Mouse (Mus musculus) neural tube, embryonic 14.5 days (tissue): ENCODE measurements around the gene Wdpcp. TPM values are rescaled to one million over a fixed set of nuclear protein-coding genes. Genes with fewer than 3 reads are reported as not detected.

ENCODE experiments used
- ATAC-seq: fragments of 200-750 bp; cut with Nextera tagmentation; 2 replicates; pipeline ENCODE4 v1.8.0; 2017; ENCODE audit warnings: low read depth, mild to moderate bottlenecking, moderate TSS enrichment, moderate library complexity
- H3K27ac ChIP-seq: fragments of 300-500 bp; sonication (generic); 2 replicates; pipeline ENCODE4 v1.5.1; 2014; ENCODE audit warnings: low read depth, mild to moderate bottlenecking, control low read depth, low read length, moderate library complexity, mixed read lengths
- H3K27me3 ChIP-seq: fragments of 300-500 bp; sonication (generic); 2 replicates; pipeline ENCODE4 v1.6.1; 2014; ENCODE audit warnings: low read length; ENCODE audit not compliant: control insufficient read depth, insufficient read depth
- H3K36me3 ChIP-seq: fragments of 300-500 bp; sonication (generic); 2 replicates; pipeline ENCODE4 v1.6.1; 2014; ENCODE audit warnings: low read length, mixed read lengths; ENCODE audit not compliant: control insufficient read depth, insufficient read depth
- H3K4me1 ChIP-seq: fragments of 300-500 bp; sonication (generic); 2 replicates; pipeline ENCODE4 v1.6.1; 2014; ENCODE audit warnings: low read length; ENCODE audit not compliant: control insufficient read depth, insufficient read depth
- H3K4me2 ChIP-seq: fragments of 300-500 bp; sonication (generic); 2 replicates; pipeline ENCODE4 v1.6.1; 2014; ENCODE audit warnings: mild to moderate bottlenecking, low read depth, low read length, control low read depth
- H3K4me3 ChIP-seq: fragments of 300-500 bp; sonication (generic); 2 replicates; pipeline ENCODE4 v1.5.1; 2014; ENCODE audit warnings: low read depth, low read length, control low read depth, mixed read lengths
- H3K9ac ChIP-seq: fragments of 300-500 bp; sonication (generic); replicated peaks from 2 replicates; pipeline ENCODE4 v1.6.1; 2014; ENCODE audit warnings: low read depth, mild to moderate bottlenecking, control low read depth, low read length, mixed read lengths
- H3K9me3 ChIP-seq: fragments of 300-500 bp; sonication (generic); 2 replicates; pipeline ENCODE4 v1.6.1; 2016; ENCODE audit warnings: low read length; ENCODE audit not compliant: control insufficient read depth
- WGBS: fragments of 180-500 bp; shearing (Covaris S2); extraction: QIAGEN DNeasy Blood & Tissue Kit; methylation state at CpG from one replicate; pipeline ENCODE4 v1.1.7; 2014; 5-methylcytosine and 5-hydroxymethylcytosine counted together
- polyA plus RNA-seq: library from polyadenylated mRNA; unstranded; fragments of >200 nt; fragmentation: Nextera tagmentation; extraction: Ambion mirVana; gene quantifications from 2 replicates; pipeline ENCODE4 v1.2.1, GENCODE M21; 2014

Gene Wdpcp
- polyA plus RNA-seq, 1 experiment from 2014 or later = 10.5 TPM

DNA sequence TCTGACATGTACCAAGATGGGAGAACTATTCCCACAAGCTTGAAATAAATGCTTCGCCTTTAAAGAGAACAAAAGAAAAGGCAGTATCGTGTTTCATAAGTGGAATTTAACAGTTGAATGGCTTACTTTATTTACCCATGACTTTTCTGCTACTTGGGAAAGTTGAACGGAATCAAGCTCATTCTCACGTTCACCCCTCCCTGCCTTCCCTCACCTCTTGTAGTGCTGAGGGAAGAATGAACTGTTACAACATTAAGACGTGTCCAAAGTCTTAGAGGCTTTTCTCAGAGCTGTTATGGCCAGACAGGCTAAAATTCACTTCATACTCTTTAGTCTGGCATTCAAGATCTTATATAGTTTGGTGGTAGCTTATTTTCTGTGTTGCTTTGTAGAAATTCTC is 30.5 kb downstream of the Wdpcp start:
- no peak for ATAC-seq
- 69% methylated on average over 5 of the region's 5 CpGs for WGBS
- no peaks in the 10 kb centered on the region for H3K4me1 ChIP-seq
- no peaks in the 10 kb centered on the region for H3K27me3 ChIP-seq
- no peak overlapping the region for H3K4me3 ChIP-seq
- no peak overlapping the region for H3K9ac ChIP-seq
- H3K9me3 ChIP-seq = no peaks in the 10 kb centered on the region
- H3K4me2 ChIP-seq = no peak overlapping the region
- no peak overlapping the region for H3K27ac ChIP-seq
- no peaks in the 10 kb centered on the region for H3K36me3 ChIP-seq

DNA sequence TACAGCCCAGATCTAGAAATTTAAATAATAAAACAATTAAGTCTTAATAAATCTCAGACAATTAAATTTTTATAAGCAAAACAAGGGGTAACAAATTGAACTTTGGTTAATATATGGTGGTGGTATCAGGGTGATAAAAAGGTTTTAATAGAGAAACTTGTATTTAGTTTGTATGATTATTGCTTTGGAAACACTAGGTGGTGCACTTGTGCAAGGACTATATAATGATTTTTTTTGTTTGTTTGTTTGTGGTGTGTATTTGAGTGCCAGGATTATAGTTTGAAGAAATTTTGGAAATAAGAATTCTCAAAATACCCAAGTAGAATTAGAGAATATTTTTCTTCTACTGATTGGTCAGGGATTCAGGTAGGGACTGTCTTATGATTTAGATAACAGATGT is 43.9 kb downstream of the Wdpcp start:
- no peak overlapping the region for H3K27ac ChIP-seq
- H3K4me2 ChIP-seq = no peak overlapping the region
- no peak overlapping the region for H3K4me3 ChIP-seq
- H3K9me3 ChIP-seq = no peaks in the 10 kb centered on the region
- no peaks in the 10 kb centered on the region for H3K36me3 ChIP-seq
- no peak for ATAC-seq
- H3K9ac ChIP-seq = no peak overlapping the region
- no peaks in the 10 kb centered on the region for H3K27me3 ChIP-seq
- no peaks in the 10 kb centered on the region for H3K4me1 ChIP-seq

DNA sequence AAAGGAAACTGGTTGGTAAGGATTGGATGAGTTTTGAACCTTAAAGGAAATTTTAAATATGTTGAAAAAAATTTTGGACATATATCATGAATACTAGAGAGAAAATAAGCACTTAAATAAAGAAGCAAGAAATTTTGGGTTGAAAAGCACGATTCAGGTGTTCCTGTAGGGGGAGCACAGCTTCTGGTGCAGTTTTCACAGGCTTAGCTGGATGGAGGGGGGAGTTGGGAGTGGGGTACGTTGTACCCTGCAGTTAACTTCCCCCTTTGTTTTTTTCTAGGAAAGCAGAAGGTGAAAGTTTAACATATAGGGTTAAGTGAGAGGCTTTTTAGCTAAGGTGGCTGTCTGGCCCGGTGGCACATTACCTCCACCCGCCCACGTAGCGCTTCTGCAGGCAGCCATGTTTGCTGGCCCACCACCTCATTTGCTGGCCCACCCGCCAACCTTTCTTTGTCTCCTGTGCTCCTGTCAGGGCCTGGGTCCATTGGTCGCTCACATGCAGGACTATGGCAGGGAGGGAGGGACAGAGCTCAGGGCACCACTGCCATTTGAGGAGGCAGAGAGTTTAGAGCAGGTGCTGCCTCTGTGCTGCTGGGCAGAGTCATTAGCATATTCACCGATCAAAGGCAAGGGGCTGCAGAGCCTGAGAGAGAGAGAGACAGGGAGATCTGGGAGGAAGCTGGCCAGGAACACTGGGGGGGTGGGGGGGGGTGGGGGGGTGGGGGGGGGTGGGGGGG is 62.3 kb downstream of the Wdpcp start:
- no peaks in the 10 kb centered on the region for H3K4me1 ChIP-seq
- no peaks in the 10 kb centered on the region for H3K36me3 ChIP-seq
- no peak for ATAC-seq

DNA sequence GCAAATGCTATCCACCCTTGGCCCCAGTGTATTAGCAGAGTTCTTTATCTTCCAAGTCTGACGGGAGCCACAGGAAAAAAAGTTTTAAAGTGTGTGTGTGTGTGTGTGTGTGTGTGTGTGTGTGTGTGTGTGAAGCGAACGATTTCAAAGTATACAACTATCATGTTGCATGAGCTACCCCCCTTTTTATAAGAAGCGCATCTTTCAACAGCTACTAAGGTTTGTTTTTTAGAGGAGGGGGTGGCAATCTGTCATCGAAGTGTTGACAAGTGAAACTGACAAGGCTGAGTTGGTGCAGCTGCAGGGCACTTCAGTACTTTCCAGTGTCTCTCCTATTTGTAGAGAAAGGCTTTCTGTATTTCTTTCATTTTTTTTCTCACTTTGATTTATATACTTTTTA is 66.3 kb downstream of the Wdpcp start:
- H3K27me3 ChIP-seq = no peaks in the 10 kb centered on the region
- no peak overlapping the region for H3K27ac ChIP-seq
- H3K36me3 ChIP-seq = no peaks in the 10 kb centered on the region
- no peak overlapping the region for H3K4me3 ChIP-seq
- 76% methylated on average over 5 of the region's 5 CpGs for WGBS
- H3K9me3 ChIP-seq = no peaks in the 10 kb centered on the region
- H3K4me2 ChIP-seq = no peak overlapping the region
- no peaks in the 10 kb centered on the region for H3K4me1 ChIP-seq
- ATAC-seq = no peak
- no peak overlapping the region for H3K9ac ChIP-seq

More for the DNA sequence above, 62.3 kb downstream of the Wdpcp start:
- WGBS = 66% methylated on average over 9 of the region's 9 CpGs
- H3K27me3 ChIP-seq = no peaks in the 10 kb centered on the region
- H3K4me2 ChIP-seq = no peak overlapping the region
- no peak overlapping the region for H3K4me3 ChIP-seq
- H3K9me3 ChIP-seq = no peaks in the 10 kb centered on the region
- no peak overlapping the region for H3K27ac ChIP-seq
- H3K9ac ChIP-seq = no peak overlapping the region

DNA sequence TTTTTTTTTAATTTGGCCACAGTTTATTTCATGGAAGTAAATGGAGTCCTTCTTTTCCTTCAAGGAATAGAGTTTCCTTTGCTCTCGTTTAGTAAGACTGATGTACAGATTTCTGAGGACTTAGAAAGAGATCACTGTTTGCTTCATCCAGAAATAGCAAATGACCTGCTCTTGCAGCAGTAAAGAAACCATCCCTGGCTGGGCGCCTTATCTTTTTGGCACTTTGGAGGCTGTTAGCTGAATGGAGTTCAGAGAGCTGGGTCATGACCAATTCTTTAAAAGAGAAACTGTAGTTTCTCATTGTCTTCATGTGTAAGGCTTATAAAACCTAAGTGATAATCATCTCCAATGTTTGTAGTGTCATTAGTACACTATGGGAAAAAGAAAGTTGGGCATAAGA is 67.5 kb downstream of the Wdpcp start:
- Histone ChIP-seq H3K27me3 (no peaks in the 10 kb centered on the region), H3K9me3 (no peaks in the 10 kb centered on the region), H3K4me3 (no peak overlapping the region), H3K27ac (no peak overlapping the region), H3K9ac (no peak overlapping the region), H3K4me1 (no peaks in the 10 kb centered on the region), H3K4me2 (no peak overlapping the region), H3K36me3 (no peaks in the 10 kb centered on the region)
- no peak for ATAC-seq
- WGBS = 87% methylated on average over 2 of the region's 2 CpGs

DNA sequence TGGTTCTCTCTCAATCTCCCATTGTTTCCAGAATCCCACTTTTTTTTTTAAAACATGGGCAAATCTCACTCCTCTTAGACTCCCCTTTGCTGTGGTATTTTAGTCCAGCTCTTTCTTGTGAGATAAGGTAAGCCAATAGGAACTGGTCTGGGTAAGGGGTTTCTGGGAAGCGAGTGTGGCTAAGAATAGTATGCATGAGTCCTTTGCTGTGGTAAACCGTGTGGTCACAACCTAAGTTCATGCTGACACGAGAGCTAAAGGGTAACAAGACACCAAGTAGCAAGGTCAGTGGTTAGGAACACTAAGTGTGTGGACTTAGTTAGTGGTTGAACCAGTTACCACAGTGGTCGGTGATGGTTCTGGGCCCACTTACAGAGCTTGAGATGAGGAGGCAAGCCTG is 72.2 kb downstream of the Wdpcp start:
- ATAC-seq = no peak
- 79% methylated on average over 4 of the region's 4 CpGs for WGBS
- no peak overlapping the region for H3K27ac ChIP-seq

DNA sequence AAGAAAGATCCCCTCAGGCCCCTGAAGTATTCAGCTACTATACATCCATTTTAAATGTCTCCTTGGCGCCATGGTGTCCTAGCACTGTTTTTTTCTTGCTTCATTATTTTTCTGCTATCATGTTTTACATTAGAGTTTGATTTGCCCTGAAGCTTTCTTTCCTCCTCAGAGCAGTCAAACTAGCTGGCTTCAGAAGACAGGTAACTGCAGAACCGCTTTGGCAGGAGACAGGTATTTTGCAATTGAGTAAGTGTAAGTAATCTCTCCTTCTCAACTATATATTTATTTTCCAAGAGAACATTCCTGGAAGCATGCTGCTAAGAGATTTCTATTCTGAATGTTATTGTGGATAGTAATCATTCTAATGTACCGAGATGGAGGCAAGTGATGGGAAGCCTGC is 74.1 kb downstream of the Wdpcp start:
- WGBS = 84% methylated on average over 3 of the region's 3 CpGs
- Histone ChIP-seq H3K36me3 (no peaks in the 10 kb centered on the region), H3K27me3 (no peaks in the 10 kb centered on the region), H3K27ac (no peak overlapping the region), H3K4me3 (no peak overlapping the region), H3K4me2 (no peak overlapping the region), H3K9me3 (no peaks in the 10 kb centered on the region), H3K4me1 (no peaks in the 10 kb centered on the region), H3K9ac (no peak overlapping the region)
- ATAC-seq = no peak

More for the DNA sequence above, 72.2 kb downstream of the Wdpcp start:
- Histone ChIP-seq H3K27me3 (no peaks in the 10 kb centered on the region), H3K4me3 (no peak overlapping the region), H3K9me3 (no peaks in the 10 kb centered on the region), H3K36me3 (no peaks in the 10 kb centered on the region), H3K9ac (no peak overlapping the region), H3K4me1 (no peaks in the 10 kb centered on the region), H3K4me2 (no peak overlapping the region)

DNA sequence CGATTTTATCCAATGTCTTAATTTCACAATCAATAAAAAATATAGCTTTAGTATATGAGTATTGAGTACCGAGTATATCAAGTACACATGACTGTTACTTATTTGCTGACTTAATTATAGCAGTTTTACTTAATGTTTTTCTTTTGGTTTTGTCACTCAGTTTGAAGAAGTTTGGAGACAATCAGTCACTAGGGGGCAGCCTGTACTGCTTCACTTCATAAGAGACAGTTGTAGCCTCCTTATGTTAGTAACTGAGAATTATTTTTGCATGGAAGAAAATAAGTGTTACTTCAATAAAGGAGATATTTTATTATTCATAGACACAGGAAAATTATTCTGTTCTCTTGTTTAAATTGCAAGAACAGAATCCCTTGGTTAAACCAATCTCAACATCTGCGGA is 87.0 kb downstream of the Wdpcp start:
- H3K36me3 ChIP-seq = no peaks in the 10 kb centered on the region
- no peak overlapping the region for H3K9ac ChIP-seq
- H3K4me1 ChIP-seq = no peaks in the 10 kb centered on the region
- H3K4me3 ChIP-seq = no peak overlapping the region
- ATAC-seq = no peak
- no peaks in the 10 kb centered on the region for H3K9me3 ChIP-seq
- 73% methylated on average over 3 of the region's 3 CpGs for WGBS
- H3K4me2 ChIP-seq = no peak overlapping the region
- no peaks in the 10 kb centered on the region for H3K27me3 ChIP-seq
- no peak overlapping the region for H3K27ac ChIP-seq

DNA sequence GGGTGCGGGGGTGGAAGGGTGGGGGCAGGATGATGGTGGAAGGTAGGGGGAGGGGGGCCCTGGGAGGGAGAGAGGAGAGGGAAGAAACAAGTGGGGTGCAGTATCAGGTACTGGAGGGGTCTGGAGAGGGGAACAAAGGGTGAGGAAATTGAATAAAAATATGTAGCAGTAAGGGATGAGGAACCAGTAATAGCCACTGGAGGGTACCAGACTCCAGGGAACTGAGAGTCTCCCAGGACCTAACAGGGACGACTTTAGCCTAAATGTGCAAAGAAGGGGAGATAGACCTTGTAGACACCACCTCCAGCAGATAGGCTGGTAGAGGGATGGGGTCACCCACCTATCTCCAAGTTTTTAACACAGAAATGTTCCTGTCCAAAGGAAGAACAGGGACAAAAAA is 105.0 kb downstream of the Wdpcp start:
- H3K4me2 ChIP-seq = no peak overlapping the region
- no peak overlapping the region for H3K4me3 ChIP-seq
- no peak overlapping the region for H3K9ac ChIP-seq
- no peaks in the 10 kb centered on the region for H3K9me3 ChIP-seq
- 75% methylated on average over 2 of the region's 2 CpGs for WGBS
- ATAC-seq = no peak
- no peak overlapping the region for H3K27ac ChIP-seq
- no peaks in the 10 kb centered on the region for H3K4me1 ChIP-seq
- H3K27me3 ChIP-seq = no peaks in the 10 kb centered on the region
- no peaks in the 10 kb centered on the region for H3K36me3 ChIP-seq
